Mouse (Mus musculus) hindbrain, embryonic 10.5 days (tissue): ENCODE data around the gene Hcfc2. TPM values are rescaled to one million over a fixed set of nuclear protein-coding genes. Genes with fewer than 3 reads are reported as not detected.

Experiments
- DNase-seq: peaks from one replicate; pipeline ENCODE4 v3.0.0-alpha.2; 2017; ENCODE audit warnings: low spot score
- H3K27ac ChIP-seq: fragments of 300-500 bp; sonication (generic); 2 replicates; pipeline ENCODE4 v1.5.1; 2016; ENCODE audit warnings: mild to moderate bottlenecking, moderate library complexity
- H3K27me3 ChIP-seq: fragments of 300-500 bp; sonication (generic); 2 replicates; pipeline ENCODE4 v1.6.1; 2016; ENCODE audit warnings: mild to moderate bottlenecking; ENCODE audit not compliant: poor library complexity, insufficient read depth, severe bottlenecking
- H3K36me3 ChIP-seq: fragments of 300-500 bp; sonication (generic); 2 replicates; pipeline ENCODE4 v1.6.1; 2016; ENCODE audit warnings: mild to moderate bottlenecking, moderate library complexity
- H3K4me1 ChIP-seq: fragments of 300-500 bp; sonication (generic); replicated peaks from 2 replicates; pipeline ENCODE4 v1.6.1; 2016; ENCODE audit warnings: mild to moderate bottlenecking
- H3K4me3 ChIP-seq: fragments of 300-500 bp; sonication (generic); 2 replicates; pipeline ENCODE4 v1.5.1; 2016; ENCODE audit warnings: mild to moderate bottlenecking, moderate library complexity
- H3K9me3 ChIP-seq: fragments of 300-500 bp; sonication (generic); 2 replicates; pipeline ENCODE4 v1.6.1; 2016; ENCODE audit warnings: mild to moderate bottlenecking, moderate library complexity
- WGBS: fragments of 180-500 bp; shearing (Covaris S2); methylation state at CpG from one replicate; pipeline ENCODE4 v1.1.7; 2016; 5-methylcytosine and 5-hydroxymethylcytosine counted together
- polyA plus RNA-seq: library from polyadenylated mRNA; unstranded; fragments of >200 nt; fragmentation: Nextera tagmentation; extraction: Ambion mirVana; gene quantifications from 2 replicates; pipeline ENCODE4 v1.2.1, GENCODE M21; 2016

Hcfc2 gene
- polyA plus RNA-seq, 1 experiment from 2014 or later = 27.1 TPM

GRCm38 (mm10) chr10:82782472-82782871 lies 86.5 kb downstream of the Hcfc2 start:
- WGBS = 43% methylated on average over 2 of the region's 2 CpGs
- H3K4me3 ChIP-seq = no peak overlapping the region
- DNase-seq = no peak
- H3K27me3 ChIP-seq = no peaks in the 10 kb centered on the region
- H3K9me3 ChIP-seq = no peaks in the 10 kb centered on the region
- H3K36me3 ChIP-seq = no peaks in the 10 kb centered on the region
- H3K4me1 ChIP-seq = peaks cover 6% of the 10 kb centered on the region
- no peak overlapping the region for H3K27ac ChIP-seq

- H3K27ac ChIP-seq = no peak overlapping the region
- no peak overlapping the region for H3K4me3 ChIP-seq
- H3K9me3 ChIP-seq = no peaks in the 10 kb centered on the region
- DNase-seq = no peak
- no peaks in the 10 kb centered on the region for H3K36me3 ChIP-seq
- H3K27me3 ChIP-seq = no peaks in the 10 kb centered on the region
- no peaks in the 10 kb centered on the region for H3K4me1 ChIP-seq
Observed at GRCm38 (mm10) chr10:82789181-82789580, 93.2 kb downstream of the Hcfc2 start.

GRCm38 (mm10) chr10:82790504-82790903 lies 94.5 kb downstream of the Hcfc2 start:
- H3K27me3 ChIP-seq = no peaks in the 10 kb centered on the region
- 90% methylated on average over 5 of the region's 5 CpGs for WGBS
- H3K27ac ChIP-seq = no peak overlapping the region
- DNase-seq = no peak
- H3K4me1 ChIP-seq = peaks cover 5% of the 10 kb centered on the region; the same call in 1 of the 2 replicates
- H3K36me3 ChIP-seq = no peaks in the 10 kb centered on the region
- no peak overlapping the region for H3K4me3 ChIP-seq
- no peaks in the 10 kb centered on the region for H3K9me3 ChIP-seq

GRCm38 (mm10) chr10:82791713-82792112 lies 95.8 kb downstream of the Hcfc2 start:
- no peak overlapping the region for H3K4me3 ChIP-seq
- no peaks in the 10 kb centered on the region for H3K27me3 ChIP-seq
- H3K9me3 ChIP-seq = no peaks in the 10 kb centered on the region
- WGBS = 92% methylated on average over 3 of the region's 3 CpGs
- DNase-seq = no peak
- H3K36me3 ChIP-seq = no peaks in the 10 kb centered on the region
- H3K27ac ChIP-seq = no peak overlapping the region
- peaks cover 15% of the 10 kb centered on the region for H3K4me1 ChIP-seq

Other genes starting within 250 kb of the Hcfc2 start
- not detected in 2 replicates for gene Gm1553, start 203.5 kb upstream of the Hcfc2 start, polyA plus RNA-seq
- 36.1 and 37.4 TPM in 2 replicates for gene 1190007I07Rik, start 72.9 kb upstream of the Hcfc2 start, polyA plus RNA-seq
- 264 and 265 TPM in 2 replicates for gene Tdg, start 66.3 kb upstream of the Hcfc2 start, polyA plus RNA-seq
- 1.1 and 1.9 TPM in 2 replicates for gene Glt8d2, start 5.5 kb upstream of the Hcfc2 start, polyA plus RNA-seq
- 42.5 and 56.2 TPM in 2 replicates for gene Nfyb, start 68.0 kb downstream of the Hcfc2 start, polyA plus RNA-seq
- gene Txnrd1, start 137.8 kb downstream of the Hcfc2 start, polyA plus RNA-seq = 164 and 172 TPM in 2 replicates
- 0.20 and 0.68 TPM in 2 replicates for gene Eid3, start 170.5 kb downstream of the Hcfc2 start, polyA plus RNA-seq